Mouse (Mus musculus): ENCODE measurements around the gene Ace3.

- TF ChIP-seq CTCF (IDR thresholded peaks at IDR 0.05; ENCODE audit: low read depth, low read length) (no peak), POLR2A (IDR thresholded peaks at IDR 0.05; ENCODE audit: insufficient read depth, low read length) (no peak)
These were observed at the start of gene Ace3 for GRCm38 (mm10) chr11:105994375-105994774.

All from ES-Bruce4 (cell line).